Mouse (Mus musculus) gastrocnemius, adult 2 months (tissue): ENCODE results near the gene Hcn3. TPM values are rescaled to one million over a fixed set of nuclear protein-coding genes. Genes with fewer than 3 reads are reported as not detected.

Experiments used
- DNase-seq: peaks from one replicate; pipeline ENCODE4 v3.0.0; 2022
- H3K27ac ChIP-seq: fragments of 200-600 bp; 2 replicates; pipeline ENCODE4 v1.8.1; 2022; ENCODE audit warnings: mild to moderate bottlenecking
- H3K4me3 ChIP-seq: fragments of 200-600 bp; 2 replicates; pipeline ENCODE4 v1.8.1; 2022; ENCODE audit warnings: mild to moderate bottlenecking, moderate library complexity
- CTCF ChIP-seq: fragments of 200-600 bp; IDR thresholded peaks from 2 replicates; pipeline ENCODE4 v1.8.1; 2022; ENCODE audit warnings: antibody characterized with exemption, mild to moderate bottlenecking, moderate library complexity
- intact Hi-C: fragments of 180-260 bp; cut with DNase I; formaldehyde crosslinking; loops from one replicate; pipeline ENCODE4 v1.15.1; 2025
- total RNA-seq, 2 experiments: library from RNA; stranded (reverse); gene quantifications; 2 replicates each; pipeline ENCODE4 v1.2.3; 2021

Hcn3 gene
- total RNA-seq, 2 experiments from 2014 or later = 0.31 to 0.43 TPM

DNA sequence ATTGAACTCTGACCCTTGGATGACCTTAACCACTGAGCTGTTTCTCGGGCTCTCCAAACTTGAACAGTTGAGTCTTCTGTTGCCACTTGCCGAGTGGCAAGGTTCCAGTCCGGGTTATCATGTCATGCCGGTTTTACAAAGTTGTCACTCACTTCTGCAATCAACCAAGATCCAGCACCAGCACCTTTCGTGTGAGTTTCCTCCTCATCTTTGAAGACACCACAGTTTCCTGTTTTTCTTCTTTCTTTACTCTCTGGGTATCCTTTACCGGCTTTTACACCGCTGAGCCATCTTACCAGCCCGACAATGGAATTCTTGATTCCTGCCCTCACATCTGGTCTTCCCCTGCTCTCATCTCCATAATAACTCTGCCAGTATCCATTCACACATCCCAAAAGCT is 30.4 kb upstream of the Hcn3 start:
- H3K27ac ChIP-seq = no peak overlapping the region
- no peak for TF ChIP-seq CTCF
- H3K4me3 ChIP-seq = no peak overlapping the region
- no peak for DNase-seq
- intact Hi-C loops = no loop called here

GRCm38 (mm10) chr3:89188478-89188875 is 28.5 kb upstream of the Hcn3 start:
- no peak for DNase-seq
- no peak overlapping the region for H3K4me3 ChIP-seq
- intact Hi-C loops = no loop called here
- no peak overlapping the region for H3K27ac ChIP-seq
- no peak for TF ChIP-seq CTCF

GRCm38 (mm10) chr3:89187690-89188477 is 27.9 kb upstream of the Hcn3 start:
- no peak overlapping the region for H3K27ac ChIP-seq
- intact Hi-C loops = no loop called here
- no peak for TF ChIP-seq CTCF
- H3K4me3 ChIP-seq = no peak overlapping the region
- DNase-seq = no peak

- DNase-seq = no peak
- H3K4me3 ChIP-seq = no peak overlapping the region
- intact Hi-C loops = no loop called here
- TF ChIP-seq CTCF = no peak
- H3K27ac ChIP-seq = no peak overlapping the region
Measured at GRCm38 (mm10) chr3:89187197-89187596, 27.2 kb upstream of the Hcn3 start.

DNA sequence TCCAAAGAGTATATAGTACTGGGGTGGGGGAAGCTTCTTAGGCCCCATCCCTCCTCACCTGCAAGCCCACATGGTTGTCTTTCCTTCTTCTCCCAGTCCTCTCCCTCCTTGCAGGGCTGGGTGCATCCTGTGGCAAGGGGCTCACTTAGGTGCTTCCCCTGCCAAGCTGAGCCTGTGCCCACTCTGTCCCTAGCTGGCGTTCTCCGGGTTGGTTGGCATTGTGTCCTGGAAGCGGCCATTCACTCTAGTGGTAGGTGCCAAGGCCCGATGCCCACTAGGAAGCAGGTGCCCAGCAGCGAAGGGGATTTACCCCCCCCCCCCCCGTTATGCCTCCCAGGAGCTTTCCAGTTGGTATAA is 23.9 kb upstream of the Hcn3 start:
- DNase-seq = no peak
- Histone ChIP-seq H3K4me3 (peak overlapping the region; percentile 92), H3K27ac (no peak overlapping the region)
- intact Hi-C loops = no loop called here
- no peak for TF ChIP-seq CTCF

DNA sequence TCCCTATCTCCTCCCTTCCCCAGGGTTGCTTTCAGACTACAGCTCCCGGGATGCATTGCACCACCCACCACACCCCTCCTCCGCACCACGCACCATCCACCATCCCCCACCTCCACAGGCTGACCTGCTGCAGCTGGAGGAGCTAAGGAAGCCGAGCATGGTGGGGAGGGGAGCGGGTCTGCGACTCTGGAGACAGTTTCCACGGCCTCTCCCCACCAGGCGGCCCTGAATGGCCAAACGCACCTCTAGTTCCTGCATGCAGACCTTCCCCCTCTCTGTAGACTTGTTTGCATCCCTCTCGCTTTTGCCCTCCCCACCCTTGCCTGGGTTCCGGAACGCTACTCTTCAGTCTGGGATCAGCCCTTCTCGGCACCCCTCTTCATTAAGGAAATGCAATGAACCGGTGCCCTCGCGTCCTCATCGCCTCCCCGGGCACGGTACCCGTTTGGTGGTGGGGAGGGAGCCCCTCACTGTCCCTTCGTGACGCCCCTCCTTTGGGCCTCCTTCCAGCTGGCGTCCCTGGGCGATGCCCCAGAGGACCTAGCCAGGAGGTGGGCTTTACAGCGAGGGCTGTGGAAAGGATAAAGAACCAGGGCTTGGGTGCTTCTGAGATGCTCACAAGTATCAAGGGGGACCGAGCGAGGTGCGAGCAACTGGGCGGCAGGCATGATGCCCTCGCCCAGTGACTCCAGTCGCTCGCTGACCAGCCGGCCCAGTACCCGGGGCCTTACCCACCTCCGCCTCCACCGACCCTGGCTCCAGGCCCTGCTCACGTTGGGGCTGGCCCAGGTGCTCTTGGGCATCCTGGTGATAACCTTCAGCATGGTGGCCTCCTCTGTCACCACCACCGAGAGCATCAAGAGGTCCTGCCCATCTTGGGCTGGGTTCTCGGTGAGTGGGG is 23.3 kb upstream of the Hcn3 start, which contains the start of gene Fam189b:
Gene Fam189b, plus strand, starts transcription at position 86 of the 901 bp plus-strand sequence.
- TF ChIP-seq CTCF = no peak
- Histone ChIP-seq H3K27ac (peak within 1 kb of the TSS; percentile 85), H3K4me3 (peak within 1 kb of the TSS; percentile 92)
- peak; percentile 89 for DNase-seq
- intact Hi-C loops = no loop called here

DNA sequence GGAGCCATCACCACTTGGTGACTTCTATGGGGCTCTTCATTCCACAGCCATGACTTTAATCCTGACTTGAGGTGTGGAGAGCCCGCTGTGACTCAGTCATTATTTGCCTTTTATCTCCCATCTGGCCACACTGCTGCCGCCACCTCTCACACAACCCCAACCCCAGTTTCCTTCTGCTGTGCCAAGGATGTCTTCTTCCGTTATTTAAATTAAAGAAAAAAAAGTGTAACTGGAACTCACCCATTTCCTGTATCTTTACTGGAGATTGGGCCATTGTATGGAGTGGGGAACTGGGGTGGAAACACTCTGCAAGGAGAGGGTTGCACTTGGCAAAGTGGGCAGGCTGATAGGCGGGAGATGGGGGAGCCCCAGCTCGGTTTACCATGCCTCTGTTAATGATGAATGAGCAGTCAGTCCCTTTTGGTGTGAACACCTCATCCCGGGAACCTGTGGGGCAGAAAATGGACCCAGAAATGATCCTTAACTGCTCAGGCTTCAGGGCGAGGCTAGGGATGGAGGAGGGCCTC is 22.6 kb upstream of the Hcn3 start:
- DNase-seq = no peak
- Histone ChIP-seq H3K27ac (peak overlapping the region; percentile 85), H3K4me3 (peak overlapping the region; percentile 92)
- TF ChIP-seq CTCF = no peak
- intact Hi-C loops = no loop called here

GRCm38 (mm10) chr3:89181749-89182500 is 21.9 kb upstream of the Hcn3 start:
- intact Hi-C loops = no loop called here
- TF ChIP-seq CTCF = no peak
- no peak for DNase-seq

DNA sequence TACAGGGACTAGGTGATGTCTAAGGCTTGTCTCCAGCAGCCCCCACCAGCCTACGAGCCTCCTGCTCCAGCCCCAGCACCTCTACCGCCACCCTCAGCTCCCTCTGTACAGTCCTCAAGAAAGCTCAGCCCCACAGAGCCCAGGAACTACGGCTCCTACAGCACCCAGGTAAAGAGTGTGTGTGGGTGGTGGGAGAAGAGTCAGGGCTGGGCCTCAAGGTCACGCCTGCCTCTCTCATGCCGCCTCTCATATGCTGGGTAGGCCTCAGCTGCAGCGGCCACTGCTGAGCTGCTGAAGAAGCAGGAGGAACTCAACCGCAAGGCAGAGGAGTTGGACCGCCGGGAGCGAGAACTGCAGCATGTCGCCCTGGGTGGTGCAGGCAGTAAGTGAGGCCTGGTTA is 19.1 kb upstream of the Hcn3 start:
- H3K4me3 ChIP-seq = no peak overlapping the region
- intact Hi-C loops = no loop called here
- DNase-seq = no peak
- TF ChIP-seq CTCF = no peak
- H3K27ac ChIP-seq = no peak overlapping the region

More at GRCm38 (mm10) chr3:89181749-89182500, 21.9 kb upstream of the Hcn3 start:
- Histone ChIP-seq H3K27ac (no peak overlapping the region), H3K4me3 (no peak overlapping the region)

GRCm38 (mm10) chr3:89178107-89178385 is 18.1 kb upstream of the Hcn3 start:
- DNase-seq = no peak
- intact Hi-C loops = no loop called here
- Histone ChIP-seq H3K4me3 (peak overlapping the region; percentile 83), H3K27ac (peak overlapping the region; percentile 91)
- TF ChIP-seq CTCF = no peak

DNA sequence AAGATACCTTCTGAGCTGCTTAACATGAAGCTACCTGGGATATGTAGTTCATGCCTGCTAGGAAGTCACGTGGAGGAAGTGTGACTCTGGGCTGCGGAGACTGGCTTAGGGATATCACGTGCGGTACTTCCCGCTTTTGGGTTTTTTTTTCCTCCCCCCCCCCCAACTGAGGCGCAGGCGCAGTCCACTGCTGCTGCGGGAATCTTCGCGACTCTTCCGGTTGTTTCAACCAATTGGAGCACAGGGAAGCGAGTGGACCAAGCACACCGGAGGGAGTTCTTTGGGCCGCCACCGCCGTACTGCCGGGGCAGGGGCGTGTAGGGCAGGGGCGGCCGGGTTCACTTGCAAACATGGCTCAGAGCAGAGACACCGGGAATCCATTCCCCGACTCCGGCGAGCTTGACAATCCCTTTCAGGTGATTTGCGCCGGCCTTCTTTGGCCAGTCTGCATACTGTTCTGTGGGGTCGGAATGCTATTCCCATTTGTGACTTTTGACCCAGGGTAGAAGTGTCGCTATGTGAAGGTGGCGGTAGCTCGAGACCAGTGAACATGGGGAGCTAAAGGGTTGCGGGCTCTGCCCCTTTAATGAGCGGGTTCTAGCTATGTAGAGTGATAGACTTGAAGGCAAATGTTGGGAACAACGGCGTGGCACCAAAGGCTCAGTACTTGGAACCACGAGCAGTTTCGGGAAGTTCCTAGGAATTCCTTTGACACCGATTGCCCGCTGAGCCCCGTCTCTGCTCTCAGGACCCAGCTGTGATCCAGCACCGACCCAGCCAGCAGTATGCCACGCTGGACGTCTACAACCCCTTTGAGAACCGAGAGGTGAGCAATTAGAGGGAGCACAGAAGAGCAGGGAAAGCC is 17.5 kb upstream of the Hcn3 start, which contains the start of gene Scamp3:
Gene Scamp3, plus strand, starts transcription at position 232 of the 865 bp plus-strand sequence.
- peak; percentile 90 for DNase-seq
- intact Hi-C loops = no loop called here
- no peak for TF ChIP-seq CTCF
- Histone ChIP-seq H3K4me3 (peak within 1 kb of the TSS; percentile 83), H3K27ac (peak within 1 kb of the TSS; percentile 91)

DNA sequence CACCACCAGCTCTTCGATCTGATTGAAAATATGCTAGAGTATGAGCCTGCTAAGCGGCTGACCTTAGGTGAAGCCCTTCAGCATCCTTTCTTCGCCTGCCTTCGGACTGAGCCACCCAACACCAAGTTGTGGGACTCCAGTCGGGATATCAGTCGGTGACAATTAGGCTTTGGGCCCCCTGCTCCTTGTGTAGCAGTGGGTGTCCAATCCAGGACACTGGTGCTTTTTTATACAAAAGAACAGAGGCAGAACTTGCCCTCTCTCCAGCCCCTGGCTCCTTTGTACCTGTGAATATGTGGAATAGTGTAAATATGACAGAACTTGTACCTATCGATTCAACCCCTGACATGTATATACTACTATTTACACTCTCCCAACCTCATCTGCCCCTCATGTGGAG is 16.4 kb upstream of the Hcn3 start:
- TF ChIP-seq CTCF = no peak
- DNase-seq = no peak
- H3K27ac ChIP-seq = no peak overlapping the region
- no peak overlapping the region for H3K4me3 ChIP-seq
- intact Hi-C loops = no loop called here
